Mouse (Mus musculus) heart, postnatal 14 days (tissue): ENCODE measurements at regions not wholly inside any gene's neighbourhood (a gene's known extent, or its start where the extent isn't known, plus 50 kb on each side); places are given as distances from the start of the nearest gene placed in this dataset.

Experiments used
- DNase-seq, 2 experiments: peaks; one replicate each; pipeline ENCODE4 v3.0.0; 2021 to 2022
- intact Hi-C: fragments of 180-260 bp; cut with DNase I; formaldehyde crosslinking; loops from one replicate; pipeline ENCODE4 v1.15.1; 2025

DNA sequence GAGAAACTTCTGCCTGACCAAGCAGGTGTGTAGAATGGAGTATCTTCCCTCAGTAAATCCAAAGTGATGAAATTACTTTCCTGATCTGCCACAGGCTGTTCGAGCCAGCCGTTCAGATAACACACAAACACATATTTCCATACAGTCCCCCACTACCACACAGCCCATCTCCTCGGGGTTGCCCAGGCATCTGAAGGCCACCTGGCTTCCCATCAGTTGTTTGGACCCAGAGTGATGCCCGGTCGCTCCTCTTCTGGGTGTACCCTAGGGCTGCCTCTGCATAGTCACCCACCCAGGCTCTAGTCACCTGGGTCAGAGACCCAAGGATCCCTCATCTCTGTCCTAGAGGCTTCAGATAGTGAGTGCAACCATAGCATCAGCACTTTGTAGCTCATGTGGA, 107.9 kb downstream of the CK137956 start:
- intact Hi-C loops: no loop called here

DNA sequence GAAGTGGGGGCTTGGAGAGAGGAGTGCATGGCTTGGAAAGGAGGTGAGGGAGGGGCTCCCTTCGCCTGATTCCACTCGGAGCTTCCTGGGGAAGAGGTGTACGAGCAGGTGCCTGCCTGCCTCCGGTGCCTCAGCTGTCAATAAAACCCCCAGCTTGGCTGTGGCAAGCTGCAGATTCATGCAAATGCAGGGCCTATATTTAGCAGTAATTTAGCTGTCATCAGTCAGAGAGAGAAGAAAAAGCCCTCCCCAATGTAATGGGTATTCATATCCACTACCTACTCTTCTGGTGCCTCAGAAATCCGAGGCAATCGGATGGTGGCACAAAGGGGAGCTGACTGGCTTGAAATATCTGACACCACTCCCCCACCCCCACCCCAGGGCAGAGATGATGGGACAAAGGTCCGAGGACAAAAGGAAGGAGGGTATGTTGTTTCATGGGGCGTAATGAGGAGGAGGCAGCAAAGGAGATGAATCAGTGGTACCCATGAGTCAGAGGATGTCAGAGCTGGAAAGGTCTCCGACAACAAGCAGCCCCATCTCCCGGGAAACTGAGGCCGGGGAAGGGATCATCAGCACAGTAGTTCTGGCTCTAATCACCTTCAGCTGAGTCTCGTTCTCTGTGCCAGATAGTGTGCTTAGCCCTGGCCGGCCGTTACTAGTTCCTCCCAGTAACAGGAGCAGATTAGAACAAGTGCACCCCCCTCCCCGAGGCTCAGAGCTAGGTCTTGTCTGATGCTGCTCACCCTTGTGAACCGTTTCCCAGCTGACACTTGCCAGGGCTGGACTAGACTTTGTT, 109.2 kb downstream of the CK137956 start:
- DNase-seq: no peak
- intact Hi-C loops: no loop called here

More for the DNA sequence above, 107.9 kb downstream of the CK137956 start:
- no peak for DNase-seq

DNA sequence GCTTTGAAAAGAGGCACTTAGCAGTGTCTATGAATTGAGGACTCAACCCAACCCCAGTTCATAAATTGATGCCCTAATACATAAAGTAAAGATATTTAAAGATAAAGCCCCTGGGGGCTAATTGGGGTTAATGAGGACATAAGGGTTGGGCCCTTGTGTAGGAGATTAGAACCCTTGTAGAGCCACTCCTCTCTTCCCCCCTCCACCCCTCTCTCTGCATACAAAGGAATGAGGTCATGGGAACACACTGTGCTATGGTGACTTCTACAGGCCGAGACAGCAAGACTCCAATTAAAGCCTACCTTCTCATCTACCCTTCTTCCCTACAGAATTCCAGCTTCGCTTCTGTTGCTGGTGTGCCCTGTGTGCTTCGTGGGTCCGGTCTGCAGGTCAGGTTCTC, 110.5 kb downstream of the CK137956 start:
- intact Hi-C loops: no loop called here
- DNase-seq: no peak

DNA sequence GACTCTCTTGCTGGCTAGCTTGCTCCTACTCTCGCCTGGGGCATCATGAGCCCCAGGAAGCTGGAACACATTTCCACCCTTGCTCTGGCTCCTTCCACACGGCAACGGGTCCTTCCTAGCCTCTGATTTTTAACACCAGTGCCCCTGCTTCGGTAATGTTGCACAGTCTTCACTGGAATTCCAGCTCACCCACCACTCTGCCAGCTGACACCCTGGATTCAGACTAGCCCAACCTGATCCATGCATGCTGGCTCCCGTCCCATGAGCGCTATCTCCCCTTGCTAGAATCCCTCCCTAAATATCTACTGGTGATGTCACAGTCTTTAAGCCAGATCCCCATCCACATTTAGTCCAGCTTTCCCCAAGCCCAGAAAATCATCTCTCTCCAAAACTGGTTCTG, 111.2 kb downstream of the CK137956 start:
- intact Hi-C loops: no loop called here
- DNase-seq: no peak

DNA sequence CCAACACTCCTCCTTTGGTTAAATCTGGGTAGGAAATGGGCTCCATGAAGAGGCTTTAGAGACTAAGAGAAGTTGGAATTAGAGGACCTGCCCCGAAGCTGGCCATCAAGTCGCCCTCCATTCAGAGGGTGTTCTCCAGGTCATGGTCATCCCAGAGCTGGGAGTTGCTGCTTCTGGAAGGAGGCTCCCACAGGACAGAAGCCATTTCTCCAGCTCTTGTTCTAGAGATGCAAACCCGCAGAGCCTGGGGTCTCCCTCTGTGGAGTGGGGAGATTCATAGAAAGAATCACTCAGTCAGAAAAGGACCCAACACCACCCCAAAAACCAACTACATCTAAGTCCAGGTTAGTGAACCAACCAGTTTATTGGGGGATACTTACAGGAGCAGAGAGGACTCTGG, 112.2 kb downstream of the CK137956 start:
- no peak for DNase-seq
- intact Hi-C loops: no loop called here

DNA sequence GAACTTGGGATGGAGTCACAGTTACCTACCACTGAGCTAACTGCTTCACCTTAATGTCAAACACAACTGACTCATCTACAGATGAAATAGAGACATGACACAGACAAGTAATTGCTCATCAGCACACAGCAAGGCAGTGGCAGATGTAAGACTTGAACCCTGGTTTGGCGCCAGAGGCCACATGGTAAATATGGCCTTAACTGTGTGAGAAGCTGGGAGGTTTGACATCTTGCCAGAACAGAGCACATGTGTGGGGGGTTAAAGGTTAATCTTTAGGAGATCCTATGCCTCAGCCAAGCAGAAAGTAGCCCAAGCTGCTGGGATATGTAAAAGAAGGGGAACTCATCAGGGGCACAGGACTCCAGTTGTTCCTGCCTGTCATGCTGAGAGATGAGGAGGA, 114.9 kb downstream of the CK137956 start:
- DNase-seq: no peak

DNA sequence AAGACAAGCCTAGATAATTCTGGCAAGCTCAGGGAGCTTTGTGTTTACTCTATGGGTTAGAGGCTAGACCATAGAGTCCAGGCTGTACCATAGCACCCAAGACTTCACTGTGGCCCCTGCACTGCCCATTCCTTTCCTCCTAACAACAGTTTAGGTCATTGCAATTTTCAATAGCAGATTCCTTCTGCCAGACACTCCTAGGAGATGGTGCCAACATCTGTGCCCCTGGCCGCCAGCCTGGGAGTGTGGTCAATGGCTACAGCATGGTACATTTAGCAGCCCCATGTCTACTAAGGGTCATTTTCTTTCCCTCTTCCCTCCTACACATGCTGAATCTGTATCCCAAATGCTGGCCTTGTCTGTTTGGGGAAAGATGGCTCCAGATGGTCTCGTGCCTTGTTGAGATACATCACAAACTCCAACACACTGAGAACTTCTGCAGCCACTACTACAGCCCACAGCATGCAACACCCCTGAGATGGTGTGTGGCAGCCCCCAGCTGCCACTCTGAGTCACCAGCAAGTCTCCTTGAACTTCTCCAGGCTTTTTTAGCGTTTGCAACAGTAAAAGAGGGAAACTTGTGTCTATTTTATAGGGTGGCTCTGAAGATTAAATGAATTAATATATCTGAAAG, 115.9 kb downstream of the CK137956 start:
- intact Hi-C loops: no loop called here
- DNase-seq: no peak

More for the DNA sequence above, 114.9 kb downstream of the CK137956 start:
- intact Hi-C loops: no loop called here

DNA sequence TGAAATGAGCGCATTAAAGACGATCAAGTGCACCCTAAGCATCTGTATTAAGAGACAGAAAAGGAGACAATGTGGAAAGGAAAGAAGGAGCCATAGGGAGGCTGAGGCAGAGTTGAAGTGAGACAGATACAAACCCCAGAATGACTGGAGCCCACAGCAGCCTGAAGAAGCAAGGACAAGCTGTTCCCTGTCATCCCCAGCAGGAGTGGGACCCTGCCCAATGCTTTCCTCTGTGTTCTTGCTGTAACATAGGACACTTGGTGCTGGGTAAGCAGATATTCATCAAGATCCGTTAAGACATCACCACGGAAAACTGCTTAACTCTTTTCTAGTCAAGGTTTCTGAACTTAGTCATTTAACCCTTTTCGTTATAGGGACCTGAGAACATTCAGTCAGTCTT, 121.4 kb downstream of the CK137956 start:
- DNase-seq: no peak
- intact Hi-C loops: no loop called here

DNA sequence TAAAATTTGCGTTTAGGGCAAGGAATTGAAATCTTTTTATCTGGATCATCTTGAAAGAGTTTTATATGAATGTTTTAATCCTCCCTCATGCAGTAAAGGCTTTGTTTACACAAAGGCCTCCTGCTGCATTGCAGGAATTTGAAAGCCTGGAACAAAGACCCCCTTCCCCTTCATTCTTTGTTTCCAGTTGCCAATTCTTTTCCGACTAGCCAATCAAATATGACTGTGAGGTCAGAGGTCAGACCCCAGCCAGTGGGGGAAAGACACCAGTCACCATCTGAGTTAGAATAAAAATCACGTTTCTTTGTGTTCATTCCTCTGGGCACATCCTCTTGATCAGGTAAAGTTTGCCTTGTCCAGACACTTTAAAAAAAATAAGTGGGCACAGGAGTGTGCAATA, 124.4 kb downstream of the CK137956 start:
- intact Hi-C loops: no loop called here

DNA sequence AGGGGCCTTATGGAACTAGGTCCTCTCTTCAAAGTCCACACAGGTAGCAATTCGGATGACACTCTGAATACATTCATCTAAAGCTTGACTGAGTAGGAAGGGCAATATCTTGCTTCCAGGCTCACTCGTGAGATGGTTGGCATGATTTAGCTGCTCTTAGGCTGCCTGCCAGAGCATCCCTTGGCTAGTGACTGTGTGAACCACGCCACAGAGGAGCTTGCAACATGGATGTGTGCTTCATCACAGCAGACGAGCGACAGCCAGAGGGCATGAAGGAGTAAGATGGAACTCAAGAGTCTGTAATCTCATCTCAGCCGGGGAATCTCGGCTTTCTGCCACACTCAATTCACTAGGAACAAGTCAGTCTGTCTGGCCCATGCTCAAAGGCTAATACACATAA, 127.3 kb downstream of the CK137956 start:
- DNase-seq: no peak
- intact Hi-C loops: no loop called here

More for the DNA sequence above, 124.4 kb downstream of the CK137956 start:
- DNase-seq: no peak

DNA sequence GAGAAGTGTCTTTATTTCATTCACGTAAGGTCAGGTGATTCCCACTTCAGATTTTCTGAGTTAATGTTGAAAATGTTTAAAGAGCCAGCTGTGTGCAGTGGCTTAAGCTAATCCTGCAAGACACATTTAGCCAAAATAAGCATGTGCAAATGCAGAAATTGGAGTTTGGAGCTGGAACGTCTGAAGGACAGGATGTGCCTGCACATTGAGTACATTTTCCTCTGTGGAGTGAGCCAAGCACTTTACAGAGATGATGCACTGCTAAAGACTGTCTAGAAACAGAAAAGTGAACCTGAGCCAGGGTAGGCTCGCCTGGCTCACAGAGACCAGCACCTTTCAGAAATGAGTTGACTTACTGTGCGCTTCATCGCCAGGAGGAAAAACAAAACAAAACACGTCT, 137.1 kb downstream of the CK137956 start:
- DNase-seq: no peak
- intact Hi-C loops: no loop called here

DNA sequence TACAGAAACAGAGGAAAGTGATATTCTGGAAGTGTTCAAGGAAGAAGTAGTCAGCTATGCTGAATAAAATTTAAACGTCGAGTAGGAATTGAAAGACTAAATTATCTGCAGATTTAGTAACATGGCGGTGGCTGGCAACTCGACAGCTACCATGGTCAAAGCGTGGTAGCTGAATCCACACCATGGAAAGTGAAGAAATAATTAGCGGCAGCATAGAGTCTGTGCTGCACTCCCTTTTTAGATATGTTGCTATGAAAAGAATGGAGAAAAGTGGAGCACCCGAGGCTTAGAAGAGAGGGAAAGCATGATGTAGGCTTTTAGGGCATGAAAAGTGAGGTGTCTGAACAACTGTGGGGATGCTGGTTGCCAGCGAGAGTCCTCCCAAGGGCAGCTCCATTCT, 143.8 kb downstream of the CK137956 start:
- intact Hi-C loops: no loop called here
- DNase-seq: no peak

DNA sequence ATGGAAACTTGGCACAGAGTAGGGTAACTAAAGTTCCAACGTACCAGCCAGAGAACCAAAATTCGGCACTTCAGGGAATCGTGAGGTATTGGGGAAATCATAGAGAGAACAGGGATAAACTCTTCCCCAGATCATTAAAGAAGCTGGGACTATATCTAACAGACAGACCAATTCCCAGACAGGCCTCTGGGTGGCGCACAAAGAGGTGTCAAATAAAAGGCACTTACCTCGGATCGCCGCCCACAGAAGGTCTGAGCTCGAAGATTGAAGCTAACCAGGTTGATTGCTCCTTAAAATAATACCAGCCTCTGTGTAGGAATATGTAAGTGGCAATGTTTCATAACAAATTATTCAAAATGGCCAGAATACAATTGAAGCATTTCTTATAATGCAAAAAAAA, 151.2 kb downstream of the CK137956 start:
- DNase-seq: no peak
- intact Hi-C loops: no loop called here

DNA sequence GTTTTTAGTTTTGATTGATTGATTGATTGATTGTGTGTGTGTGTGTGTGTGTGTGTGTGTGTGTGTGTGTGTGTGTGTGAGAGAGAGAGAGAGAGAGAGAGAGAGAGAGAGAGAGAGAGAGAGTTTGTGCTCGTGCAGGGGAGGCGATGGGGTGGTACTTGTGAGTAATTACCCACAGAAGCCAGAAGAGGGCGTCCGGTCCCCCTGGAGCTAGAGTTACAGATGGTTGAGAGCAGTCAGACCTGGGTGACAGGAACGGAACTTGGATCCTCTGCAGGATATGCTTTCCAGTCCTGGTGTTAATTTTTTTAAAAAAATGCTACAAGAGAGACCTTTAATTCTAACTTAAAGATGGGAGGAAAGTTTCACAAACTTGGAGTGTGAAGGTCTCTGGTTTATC, 151.7 kb downstream of the CK137956 start:
- DNase-seq: no peak
- intact Hi-C loops: no loop called here

DNA sequence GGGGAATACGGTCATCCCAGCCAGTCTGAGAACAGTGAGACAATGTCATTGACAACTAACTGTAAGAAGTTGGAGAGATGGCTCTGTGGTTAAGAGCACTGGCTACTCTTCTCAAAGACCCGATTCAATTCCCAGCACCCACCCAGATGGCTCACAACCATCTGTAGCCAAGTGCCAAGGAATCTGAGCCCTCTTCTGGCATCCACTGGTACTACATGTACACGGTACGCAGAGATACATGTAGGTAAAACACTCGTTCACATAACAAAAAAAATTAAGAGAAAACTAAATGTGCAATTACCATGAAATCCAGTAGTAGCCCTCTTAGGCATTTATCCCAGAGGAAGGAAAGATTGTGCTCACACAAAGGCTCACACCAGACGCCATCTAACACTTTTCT, 156.1 kb downstream of the CK137956 start:
- intact Hi-C loops: no loop called here
- no peak for DNase-seq

DNA sequence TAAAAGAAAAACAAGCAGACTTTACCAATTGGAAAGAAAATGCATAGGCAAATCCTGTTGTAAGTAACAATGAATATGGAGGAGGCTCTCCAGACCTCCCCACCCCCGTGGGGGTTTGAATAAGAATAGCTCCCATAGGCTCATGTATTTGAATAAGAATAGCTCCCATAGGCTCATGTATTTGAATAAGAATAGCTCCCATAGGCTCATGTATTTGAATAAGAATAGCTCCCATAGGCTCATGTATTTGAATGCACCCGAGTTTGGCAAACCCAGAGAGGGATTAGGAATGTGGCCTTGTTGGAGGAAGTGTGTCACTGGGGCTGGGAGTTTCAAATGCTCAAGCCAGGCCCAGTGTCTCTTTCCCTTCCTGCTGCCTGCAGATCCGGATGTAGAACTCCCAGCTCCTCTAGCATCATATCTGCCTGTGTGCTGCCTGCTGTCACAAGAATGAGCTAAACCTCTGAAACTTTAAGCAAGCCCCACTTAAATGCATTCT, 158.7 kb downstream of the CK137956 start:
- intact Hi-C loops: no loop called here
- no peak for DNase-seq

DNA sequence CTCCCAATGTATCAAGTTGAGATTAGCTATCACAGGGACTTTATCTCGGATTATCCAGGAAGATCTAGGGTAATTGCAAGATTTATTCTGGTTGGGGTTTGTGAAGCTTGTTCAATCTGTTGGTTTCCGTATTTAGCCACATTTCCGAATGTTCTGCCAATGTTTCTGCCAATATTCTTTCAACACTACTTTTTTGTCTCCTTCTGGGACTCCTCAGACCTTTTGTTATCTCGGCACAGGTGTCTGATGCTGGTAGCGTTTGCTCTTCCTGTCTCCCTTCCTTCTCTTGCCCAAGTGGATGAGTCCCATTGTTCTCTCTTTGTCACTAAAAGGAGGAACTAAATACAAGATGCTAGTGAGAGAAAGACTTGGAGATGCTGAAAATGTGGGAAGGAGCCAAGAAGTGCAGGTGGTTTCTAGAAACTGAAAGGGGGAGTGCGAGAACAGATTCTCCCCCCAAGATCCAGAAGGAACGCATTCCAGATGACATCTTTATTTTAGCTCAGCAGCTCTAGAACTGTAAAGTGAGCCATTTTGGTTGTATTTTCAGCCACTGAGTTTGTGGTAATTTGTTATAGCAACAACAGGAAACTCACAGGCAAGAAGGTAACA, 159.7 kb downstream of the CK137956 start:
- no peak for DNase-seq
- intact Hi-C loops: no loop called here

DNA sequence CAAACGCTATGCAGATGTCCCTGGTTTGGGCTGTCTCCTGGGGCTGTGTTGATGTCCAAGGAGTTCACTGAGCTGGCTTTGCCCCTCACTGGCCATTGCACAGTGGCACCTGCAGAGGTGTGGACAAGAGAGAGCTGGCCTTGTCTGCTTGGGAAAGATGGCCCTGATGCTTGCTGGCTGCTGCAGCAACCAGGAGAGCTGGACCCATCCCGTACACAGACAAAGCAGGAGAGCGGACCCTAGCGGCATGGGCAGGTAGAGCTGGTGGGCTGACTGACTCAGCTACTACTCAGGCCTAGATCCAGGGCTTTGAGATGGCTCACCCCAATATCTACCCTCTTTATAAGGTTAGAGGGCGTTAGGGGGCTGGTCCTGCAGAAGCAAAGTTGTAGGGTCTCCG, 161.7 kb downstream of the CK137956 start:
- intact Hi-C loops: no loop called here

DNA sequence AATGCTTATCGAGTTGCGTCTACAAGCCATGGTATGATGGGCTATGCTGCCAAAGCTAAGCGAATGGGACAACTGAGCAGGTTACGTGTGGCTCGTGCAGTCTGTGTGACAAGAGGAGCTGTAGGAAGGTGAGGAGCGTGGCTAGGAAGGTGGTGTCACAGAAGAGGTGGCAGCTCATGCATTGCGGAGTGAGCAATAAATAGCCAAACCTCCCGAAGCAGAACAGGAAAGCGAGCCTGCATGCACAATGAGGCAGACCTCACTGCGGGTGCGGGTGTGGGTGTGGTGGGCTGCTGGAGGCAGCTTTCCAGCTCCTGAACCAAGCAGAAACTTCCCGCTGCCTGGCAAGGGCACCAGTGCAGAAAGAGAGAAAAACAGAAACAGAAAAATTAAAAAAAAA, 181.5 kb downstream of the CK137956 start:
- intact Hi-C loops: no loop called here
- no peak for DNase-seq

More for the DNA sequence above, 161.7 kb downstream of the CK137956 start:
- DNase-seq: no peak

DNA sequence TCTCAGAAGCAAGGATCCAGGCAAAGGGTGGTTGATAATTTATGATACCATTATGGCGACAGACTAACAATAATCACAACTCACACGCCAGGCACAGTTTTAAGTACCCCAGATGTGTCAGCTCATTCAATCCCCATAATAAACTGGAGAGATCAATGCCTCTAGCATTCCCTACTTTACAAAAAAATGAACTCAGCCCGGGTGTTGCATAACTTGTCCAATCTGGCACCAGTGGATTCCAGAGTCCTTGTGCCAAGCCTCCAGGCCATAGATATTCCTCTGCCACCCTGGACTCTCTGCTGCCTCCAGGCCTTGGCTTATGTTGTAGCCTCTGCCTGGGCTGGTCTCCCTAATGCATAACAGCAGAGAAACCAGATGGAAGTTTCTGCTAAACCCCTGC, 185.0 kb downstream of the CK137956 start:
- no peak for DNase-seq
- intact Hi-C loops: no loop called here

DNA sequence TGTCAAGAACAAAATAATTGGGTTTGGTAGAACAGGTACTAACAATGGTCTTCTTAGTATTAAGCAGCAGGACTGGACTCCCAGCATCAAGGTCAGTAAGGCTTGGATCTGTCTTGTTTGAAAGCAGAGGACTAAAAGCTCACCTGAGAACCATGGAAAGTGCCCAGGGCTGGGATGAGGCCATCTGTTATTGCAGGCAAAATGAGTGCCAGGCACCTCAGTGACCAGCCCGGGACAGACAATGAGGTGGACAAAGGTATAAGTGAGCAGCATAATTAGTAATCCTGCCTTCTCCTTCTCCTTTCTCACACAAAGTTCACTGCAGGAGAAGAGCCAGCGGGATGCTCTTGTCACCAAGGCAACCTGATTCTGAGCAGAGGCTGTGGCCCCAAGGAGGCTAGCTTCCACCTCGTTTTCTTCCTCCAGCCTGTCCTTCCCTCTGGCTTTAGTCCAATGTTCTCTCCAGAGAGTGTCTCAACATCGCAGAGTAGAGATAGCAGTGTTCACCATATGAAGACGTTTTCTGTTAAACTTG, 198.7 kb downstream of the CK137956 start:
- DNase-seq: no peak
- intact Hi-C loops: no loop called here
